Mouse (Mus musculus): Measurements from ENCODE around the gene Nfatc4.

DNA sequence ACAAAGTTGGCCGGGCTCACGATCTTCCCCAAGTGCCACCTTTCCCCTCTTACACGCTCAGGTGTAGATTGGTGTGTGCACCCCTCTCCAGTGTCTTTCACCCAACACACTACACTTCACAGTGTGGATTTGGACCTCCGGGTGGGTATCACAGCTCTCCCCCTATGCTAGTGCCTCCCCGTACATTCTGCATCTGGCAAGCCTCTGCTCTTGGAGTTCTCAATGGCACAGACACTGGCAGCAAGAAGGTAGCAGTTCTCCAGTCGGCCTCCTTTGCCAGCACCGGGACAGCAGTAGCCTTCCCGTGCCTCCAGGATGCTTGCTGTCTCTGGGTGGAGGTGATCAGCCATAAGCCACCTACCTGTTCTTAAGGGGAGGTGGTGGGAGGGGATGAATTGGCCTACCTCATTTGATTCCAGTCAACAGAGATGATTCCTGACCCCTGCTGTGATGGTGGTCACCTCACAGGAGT is 50.3 kb downstream of the Nfatc4 start:
- no peak for TF ChIP-seq EP300 (IDR thresholded peaks at IDR 0.05; ENCODE audit: low read length)
- no peak for TF ChIP-seq MAZ (IDR thresholded peaks at IDR 0.05; ENCODE audit: low read depth, low read length)
- TF ChIP-seq MXI1 (IDR thresholded peaks at IDR 0.05; ENCODE audit: low read depth, low read length), result no peak
- TF ChIP-seq CTCF (conservative IDR thresholded peaks at IDR 0.05 in 1 of 2, IDR thresholded peaks at IDR 0.05 in 1 of 2; ENCODE audit: low read depth in 2 of 2, low read length in 2 of 2), result no peak
- no peak for TF ChIP-seq POLR2A (IDR thresholded peaks at IDR 0.05; ENCODE audit: low read depth, low read length)

Data from CH12.LX (cell line).